Mouse (Mus musculus) myocyte (in vitro differentiated cells): ENCODE measurements at regions not wholly inside any gene's neighbourhood (a gene's known extent, or its start where the extent isn't known, plus 50 kb on each side); places are given as distances from the start of the nearest gene placed in this dataset.

Source experiments
- MAX ChIP-seq: IDR thresholded peaks from one replicate; pipeline ENCODE4 v1.6.1; 2011; ENCODE audit warnings: low read depth, mild to moderate bottlenecking, control low read depth
- MYOD1 ChIP-seq, 3 experiments: IDR thresholded peaks; one replicate each; pipeline ENCODE4 v1.6.1; 2011; ENCODE audit warnings: control low read depth in 2 of 3, low read depth in 2 of 3, mild to moderate bottlenecking in 2 of 3, moderate library complexity in 1 of 3; ENCODE audit not compliant: insufficient read length in 2 of 3, control insufficient read depth in 1 of 3
- POLR2A ChIP-seq: IDR thresholded peaks from one replicate; pipeline ENCODE4 v1.6.1; 2011; ENCODE audit warnings: low read depth, mild to moderate bottlenecking, control low read depth, moderate library complexity; ENCODE audit not compliant: insufficient read length
- POLR2AphosphoS2 ChIP-seq: IDR thresholded peaks from one replicate; pipeline ENCODE4 v1.6.1; 2011; ENCODE audit warnings: low read depth, control low read depth; ENCODE audit not compliant: insufficient read length
- TCF12 ChIP-seq: IDR thresholded peaks from one replicate; pipeline ENCODE4 v1.6.1; 2011; ENCODE audit warnings: mild to moderate bottlenecking, control low read depth; ENCODE audit not compliant: poor library complexity, insufficient read depth, severe bottlenecking
- USF1 ChIP-seq: IDR thresholded peaks from one replicate; pipeline ENCODE4 v1.6.1; 2011; ENCODE audit warnings: low read depth, mild to moderate bottlenecking, control low read depth, moderate library complexity

DNA sequence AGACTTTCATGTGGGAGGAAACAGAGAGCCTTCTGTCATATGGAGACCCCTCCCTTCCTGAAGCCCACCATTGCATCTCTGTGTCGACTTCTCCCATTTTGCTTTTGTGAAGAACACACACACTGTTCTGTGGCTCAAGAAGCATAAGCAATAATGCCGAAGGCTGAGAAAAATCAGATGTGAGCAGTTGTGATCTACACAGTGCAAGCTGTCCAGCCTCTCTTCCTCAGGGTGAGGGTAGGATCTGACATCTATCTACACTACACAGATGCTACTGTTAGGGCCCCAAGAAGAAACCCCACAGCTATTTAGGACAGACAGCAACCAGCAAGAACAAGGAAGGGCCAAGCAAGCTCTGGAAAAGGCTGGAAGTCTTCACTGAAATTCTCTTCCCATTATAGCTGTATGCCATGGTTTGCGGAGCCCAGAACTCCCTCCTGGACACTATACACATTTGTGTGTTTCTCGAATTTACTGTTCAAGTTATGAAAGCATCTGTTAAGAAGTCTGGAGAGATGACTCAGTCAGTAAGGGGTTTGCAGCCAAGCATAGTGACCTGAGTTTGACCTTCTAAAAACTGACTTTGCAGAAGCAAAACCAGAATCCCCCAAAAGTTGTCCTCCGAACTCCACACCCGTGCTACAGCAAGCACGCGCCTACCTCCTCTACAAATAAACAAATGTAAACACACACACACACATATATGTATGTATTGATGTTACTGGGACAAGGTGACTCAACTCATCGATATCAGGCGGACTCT, 218.3 kb upstream of the Sesn3 start:
- no peak for TF ChIP-seq POLR2A
- no peak for TF ChIP-seq POLR2AphosphoS2
- TF ChIP-seq MAX: no peak
- TF ChIP-seq MYOD1 (IDR thresholded peaks at IDR 0.05; ENCODE audit: control insufficient read depth in 1 of 3, insufficient read length in 2 of 3, low read depth in 2 of 3): no peak
- no peak for TF ChIP-seq USF1
- no peak for TF ChIP-seq TCF12
